Mouse (Mus musculus) liver, embryonic 12.5 days (tissue): ENCODE results near the gene H2al1c. TPM values are rescaled to one million over a fixed set of nuclear protein-coding genes. Genes with fewer than 3 reads are reported as not detected.
"Not testable (repeated sequence)": the region's sequence is repeated elsewhere in the genome, so short reads cannot be mapped to it uniquely, and the experiment has no call there.

Source experiments
- ATAC-seq: fragments of 200-750 bp; cut with Nextera tagmentation; 2 replicates; pipeline ENCODE4 v1.8.0; 2017; ENCODE audit warnings: moderate number of reproducible peaks, mild to moderate bottlenecking, moderate library complexity
- H3K27ac ChIP-seq: fragments of 300-500 bp; sonication (generic); 2 replicates; pipeline ENCODE4 v1.5.1; 2016; ENCODE audit warnings: mild to moderate bottlenecking
- H3K27me3 ChIP-seq: fragments of 300-500 bp; sonication (generic); replicated peaks from 2 replicates; pipeline ENCODE4 v1.6.1; 2016; ENCODE audit warnings: mild to moderate bottlenecking, moderate library complexity
- H3K36me3 ChIP-seq: fragments of 300-500 bp; sonication (generic); 2 replicates; pipeline ENCODE4 v1.6.1; 2016; ENCODE audit warnings: mild to moderate bottlenecking, moderate library complexity
- H3K4me1 ChIP-seq: fragments of 300-500 bp; sonication (generic); 2 replicates; pipeline ENCODE4 v1.6.1; 2016
- H3K4me2 ChIP-seq: fragments of 300-500 bp; sonication (generic); 2 replicates; pipeline ENCODE4 v1.6.1; 2016; ENCODE audit warnings: mild to moderate bottlenecking, moderate library complexity
- H3K4me3 ChIP-seq: fragments of 300-500 bp; sonication (generic); 2 replicates; pipeline ENCODE4 v1.5.1; 2016; ENCODE audit warnings: mild to moderate bottlenecking, moderate library complexity
- H3K9ac ChIP-seq: fragments of 300-500 bp; sonication (generic); 2 replicates; pipeline ENCODE4 v1.6.1; 2016; ENCODE audit warnings: mild to moderate bottlenecking, moderate library complexity
- H3K9me3 ChIP-seq: fragments of 300-500 bp; sonication (generic); replicated peaks from 2 replicates; pipeline ENCODE4 v1.6.1; 2016; ENCODE audit warnings: mild to moderate bottlenecking, moderate library complexity
- WGBS: fragments of 180-500 bp; shearing (Covaris S2); methylation state at CpG from one replicate; pipeline ENCODE4 v1.1.7; 2016; ENCODE audit not compliant: insufficient replicate concordance; 5-methylcytosine and 5-hydroxymethylcytosine counted together
- polyA plus RNA-seq: library from polyadenylated mRNA; unstranded; fragments of >200 nt; fragmentation: Nextera tagmentation; extraction: Ambion mirVana; gene quantifications from 2 replicates; pipeline ENCODE4 v1.2.1, GENCODE M21; 2016

The H2al1c gene
- not detected in 2 replicates for polyA plus RNA-seq

- H3K4me2 ChIP-seq, ATAC-seq, H3K36me3 ChIP-seq, H3K27me3 ChIP-seq, H3K27ac ChIP-seq, H3K9me3 ChIP-seq, H3K4me1 ChIP-seq, H3K4me3 ChIP-seq, H3K9ac ChIP-seq: not testable (repeated sequence)
- WGBS: 69% methylated on average over 2 of the region's 6 CpGs
These were observed at the start of gene H2al1c for GRCm38 (mm10) chrX:11305355-11305754. Gene H2al1c, plus strand, starts transcription at chrX:11305655.

GRCm38 (mm10) chrX:11264918-11265317 lies 40.5 kb upstream of the H2al1c start:
- Histone ChIP-seq H3K36me3 (no peaks in the 10 kb centered on the region), H3K4me3 (no peak overlapping the region), H3K27me3 (peaks cover 6% of the 10 kb centered on the region; the same call in 1 of the 2 replicates), H3K27ac (no peak overlapping the region), H3K9ac (no peak overlapping the region), H3K4me1 (no peaks in the 10 kb centered on the region), H3K4me2 (no peak overlapping the region), H3K9me3 (no peaks in the 10 kb centered on the region)
- 64% methylated on average over 8 of the region's 8 CpGs for WGBS
- no peak for ATAC-seq

DNA sequence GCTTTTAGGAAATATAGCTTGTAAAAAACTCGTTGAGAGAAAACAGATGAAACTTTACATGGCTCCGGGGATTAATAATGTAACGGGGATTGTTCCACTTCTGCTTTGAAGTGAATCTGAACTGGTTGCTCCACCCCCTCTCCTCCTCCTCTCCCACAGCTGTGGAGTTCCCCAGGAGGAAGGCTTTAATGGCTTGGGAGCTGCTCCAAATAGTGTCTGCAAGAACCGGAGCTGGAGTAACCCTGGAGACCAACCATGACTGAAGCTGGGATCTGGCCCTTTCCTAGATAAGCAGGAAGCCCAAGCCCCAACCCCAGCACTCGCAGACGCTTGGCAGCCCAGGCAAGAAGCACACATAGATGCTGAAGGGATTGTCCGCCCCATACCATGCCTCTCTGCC lies 37.7 kb upstream of the H2al1c start:
- Histone ChIP-seq H3K9ac (no peak overlapping the region), H3K4me3 (no peak overlapping the region), H3K27ac (no peak overlapping the region), H3K4me2 (no peak overlapping the region), H3K4me1 (no peaks in the 10 kb centered on the region), H3K36me3 (no peaks in the 10 kb centered on the region), H3K9me3 (no peaks in the 10 kb centered on the region), H3K27me3 (0 out of 2 replicates have a peak, but pooled peaks cover 6% of the 10 kb centered on the region)
- 48% methylated on average over 7 of the region's 7 CpGs for WGBS
- ATAC-seq: no peak

GRCm38 (mm10) chrX:11269074-11269473 lies 36.4 kb upstream of the H2al1c start:
- ATAC-seq: no peak
- H3K9ac ChIP-seq: no peak overlapping the region
- WGBS: 79% methylated on average over 3 of the region's 3 CpGs
- H3K4me3 ChIP-seq: no peak overlapping the region
- H3K27me3 ChIP-seq: 0 out of 2 replicates have a peak, but pooled peaks cover 6% of the 10 kb centered on the region
- no peak overlapping the region for H3K4me2 ChIP-seq
- H3K27ac ChIP-seq: no peak overlapping the region
- no peaks in the 10 kb centered on the region for H3K9me3 ChIP-seq
- H3K36me3 ChIP-seq: no peaks in the 10 kb centered on the region
- no peaks in the 10 kb centered on the region for H3K4me1 ChIP-seq

DNA sequence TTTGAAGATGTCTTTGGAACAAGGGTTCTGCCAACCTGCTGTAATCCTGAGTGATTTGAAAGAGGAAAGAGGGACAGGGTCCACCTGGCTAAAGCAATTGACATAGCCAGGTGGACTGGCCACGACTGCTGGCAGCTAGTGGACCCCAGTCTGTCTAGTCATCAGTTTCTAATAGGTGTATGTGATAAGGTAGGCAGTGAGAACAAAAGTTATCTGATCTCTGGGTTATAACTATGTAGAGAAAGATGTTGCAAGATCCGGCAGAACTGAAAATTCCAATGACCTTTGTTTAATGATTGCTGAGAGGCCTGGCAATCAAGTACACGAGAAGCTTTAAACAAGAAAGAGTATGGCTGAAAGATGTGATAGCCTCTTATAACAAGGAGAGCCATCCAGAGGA lies 32.3 kb upstream of the H2al1c start:
- H3K9me3 ChIP-seq: no peaks in the 10 kb centered on the region
- H3K27me3 ChIP-seq: no peaks in the 10 kb centered on the region
- ATAC-seq: no peak
- no peak overlapping the region for H3K4me2 ChIP-seq
- no peak overlapping the region for H3K4me3 ChIP-seq
- no peaks in the 10 kb centered on the region for H3K36me3 ChIP-seq
- no peaks in the 10 kb centered on the region for H3K4me1 ChIP-seq
- WGBS: 50% methylated on average over 3 of the region's 3 CpGs
- no peak overlapping the region for H3K9ac ChIP-seq
- no peak overlapping the region for H3K27ac ChIP-seq

- Histone ChIP-seq H3K27ac (no peak overlapping the region), H3K36me3 (no peaks in the 10 kb centered on the region), H3K27me3 (no peaks in the 10 kb centered on the region), H3K4me2 (no peak overlapping the region), H3K4me1 (no peaks in the 10 kb centered on the region), H3K9me3 (no peaks in the 10 kb centered on the region), H3K9ac (no peak overlapping the region), H3K4me3 (no peak overlapping the region)
- WGBS: 66% methylated on average over 6 of the region's 6 CpGs
- ATAC-seq: no peak
These were observed 28.4 kb upstream of the H2al1c start for GRCm38 (mm10) chrX:11277083-11277482.

DNA sequence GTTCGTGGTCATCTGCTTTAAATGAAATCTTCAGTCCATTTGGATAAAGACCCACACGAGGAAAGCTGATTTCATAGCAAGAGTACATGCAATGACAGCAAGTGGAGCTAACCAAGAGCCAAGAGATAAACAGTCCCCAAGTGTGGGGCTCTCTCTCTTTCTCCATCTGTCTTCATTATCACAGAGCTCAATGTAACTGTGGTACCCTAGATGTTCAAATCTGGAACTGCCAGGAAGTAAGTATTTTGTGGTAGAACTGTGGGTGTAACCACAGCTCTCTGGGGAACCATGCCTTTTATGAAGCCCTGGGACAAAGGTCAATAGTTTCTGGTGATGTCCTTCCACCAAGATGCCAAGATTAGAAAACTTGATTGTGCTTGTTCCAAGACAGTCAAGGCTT lies 24.7 kb upstream of the H2al1c start:
- Histone ChIP-seq H3K4me3 (no peak overlapping the region), H3K36me3 (no peaks in the 10 kb centered on the region), H3K9me3 (no peaks in the 10 kb centered on the region), H3K27ac (no peak overlapping the region), H3K9ac (no peak overlapping the region), H3K4me1 (no peaks in the 10 kb centered on the region), H3K4me2 (no peak overlapping the region), H3K27me3 (no peaks in the 10 kb centered on the region)
- 36% methylated on average over 2 of the region's 2 CpGs for WGBS
- no peak for ATAC-seq

- ATAC-seq: no peak
- 0 out of 2 replicates have a peak, but pooled peaks cover 8% of the 10 kb centered on the region for H3K27me3 ChIP-seq
- no peak overlapping the region for H3K9ac ChIP-seq
- 58% methylated on average over 14 of the region's 14 CpGs for WGBS
- H3K36me3 ChIP-seq: no peaks in the 10 kb centered on the region
- no peak overlapping the region for H3K27ac ChIP-seq
- H3K4me1 ChIP-seq: no peaks in the 10 kb centered on the region
- H3K9me3 ChIP-seq: no peaks in the 10 kb centered on the region
- no peak overlapping the region for H3K4me3 ChIP-seq
- no peak overlapping the region for H3K4me2 ChIP-seq
These were observed 17.1 kb upstream of the H2al1c start for GRCm38 (mm10) chrX:11288306-11288882.

DNA sequence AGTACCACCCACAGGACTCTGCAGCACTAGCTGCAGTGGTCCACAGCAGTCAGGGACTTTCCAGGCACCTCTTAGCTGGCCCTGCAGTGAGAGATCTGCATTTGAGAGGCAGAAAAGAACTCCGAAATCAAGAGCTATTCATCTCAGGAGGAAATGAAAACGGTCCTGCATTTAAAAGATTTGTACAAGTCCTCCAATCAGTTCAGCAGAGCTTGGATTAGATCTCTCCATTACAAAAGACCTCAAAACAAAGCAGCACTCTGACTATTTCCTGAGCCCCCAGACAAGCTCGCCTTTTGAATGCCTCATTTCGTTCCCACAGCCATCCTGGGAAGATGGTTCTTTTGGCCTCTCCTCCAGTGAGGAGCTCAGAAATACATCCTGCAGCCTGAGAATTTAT lies 16.2 kb upstream of the H2al1c start:
- Histone ChIP-seq H3K9ac (no peak overlapping the region), H3K4me3 (no peak overlapping the region), H3K27me3 (0 out of 2 replicates have a peak, but pooled peaks cover 8% of the 10 kb centered on the region), H3K4me1 (no peaks in the 10 kb centered on the region), H3K9me3 (no peaks in the 10 kb centered on the region), H3K4me2 (no peak overlapping the region), H3K36me3 (no peaks in the 10 kb centered on the region), H3K27ac (no peak overlapping the region)
- 57% methylated on average over 4 of the region's 4 CpGs for WGBS
- no peak for ATAC-seq

DNA sequence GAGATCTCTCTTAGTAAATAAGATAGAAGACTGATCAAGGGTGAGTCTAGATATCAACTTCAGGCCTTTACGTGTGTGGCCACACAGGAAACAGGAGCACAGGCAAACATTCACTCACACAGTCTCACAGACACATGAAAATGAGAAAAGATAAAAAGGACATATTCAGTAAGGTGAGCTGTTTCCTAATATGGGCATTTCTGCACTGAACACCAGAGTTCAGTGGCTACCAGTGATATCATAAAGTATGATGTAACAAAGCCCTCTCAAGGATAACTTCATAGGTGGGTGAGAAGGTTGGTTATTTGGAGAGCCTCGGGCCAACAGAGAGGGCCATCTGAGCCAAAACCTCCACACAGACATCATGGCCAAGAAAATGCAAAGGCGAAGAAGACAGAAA lies 6.5 kb upstream of the H2al1c start, which contains the start of gene H2al1a:
TSS of gene H2al1a (plus strand) at position 301 of the 400 bp plus-strand sequence.
- ATAC-seq, H3K9ac ChIP-seq, H3K27me3 ChIP-seq, H3K27ac ChIP-seq, H3K36me3 ChIP-seq, H3K9me3 ChIP-seq, H3K4me1 ChIP-seq, H3K4me2 ChIP-seq, H3K4me3 ChIP-seq: not testable (repeated sequence)
- WGBS: no CpG with 5 or more reads among the region's 3 CpGs

DNA sequence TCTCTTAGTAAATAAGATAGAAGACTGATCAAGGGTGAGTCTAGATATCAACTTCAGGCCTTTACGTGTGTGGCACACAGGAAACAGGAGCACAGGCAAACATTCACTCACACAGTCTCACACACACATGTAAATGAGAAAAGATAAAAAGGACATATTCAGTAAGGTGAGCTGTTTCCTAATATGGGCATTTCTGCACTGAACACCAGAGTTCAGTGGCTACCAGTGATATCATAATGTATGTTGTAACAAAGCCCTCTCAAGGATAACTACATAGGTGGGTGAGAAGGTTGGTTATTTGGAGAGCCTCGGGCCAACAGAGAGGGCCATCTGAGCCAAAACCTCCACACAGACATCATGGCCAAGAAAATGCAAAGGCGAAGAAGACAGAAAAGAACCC lies 3.3 kb upstream of the H2al1c start, which contains the start of gene H2al1b:
TSS of gene H2al1b (plus strand) at position 301 of the 400 bp plus-strand sequence.
- H3K27ac ChIP-seq, H3K4me3 ChIP-seq, H3K9ac ChIP-seq, H3K4me1 ChIP-seq, ATAC-seq, H3K9me3 ChIP-seq, H3K4me2 ChIP-seq, H3K36me3 ChIP-seq, H3K27me3 ChIP-seq: not testable (repeated sequence)
- WGBS: 94% methylated on average over 1 of the region's 3 CpGs

- not testable (repeated sequence) for H3K27ac ChIP-seq, H3K4me2 ChIP-seq, H3K4me3 ChIP-seq, H3K9ac ChIP-seq, H3K36me3 ChIP-seq, H3K27me3 ChIP-seq, ATAC-seq, H3K4me1 ChIP-seq, H3K9me3 ChIP-seq
- WGBS: no CpG with 5 or more reads among the region's 6 CpGs
These were observed 3.1 kb downstream of the H2al1c start, which contains the start of gene H2al1d for GRCm38 (mm10) chrX:11308524-11308923. Gene H2al1d, plus strand, starts transcription at chrX:11308824.

DNA sequence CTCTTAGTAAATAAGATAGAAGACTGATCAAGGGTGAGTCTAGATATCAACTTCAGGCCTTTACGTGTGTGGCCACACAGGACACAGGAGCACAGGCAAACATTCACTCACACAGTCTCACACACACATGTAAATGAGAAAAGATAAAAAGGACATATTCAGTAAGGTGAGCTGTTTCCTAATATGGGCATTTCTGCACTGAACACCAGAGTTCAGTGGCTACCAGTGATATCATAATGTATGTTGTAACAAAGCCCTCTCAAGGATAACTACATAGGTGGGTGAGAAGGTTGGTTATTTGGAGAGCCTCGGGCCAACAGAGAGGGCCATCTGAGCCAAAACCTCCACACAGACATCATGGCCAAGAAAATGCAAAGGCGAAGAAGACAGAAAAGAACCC lies 6.2 kb downstream of the H2al1c start, which contains the start of gene H2al1e:
TSS of gene H2al1e (plus strand) at position 301 of the 400 bp plus-strand sequence.
- ATAC-seq, H3K27ac ChIP-seq: not testable (repeated sequence)
- no CpG with 5 or more reads among the region's 3 CpGs for WGBS

More for the DNA sequence above, 6.2 kb downstream of the H2al1c start, which contains the start of gene H2al1e:
- not testable (repeated sequence) for H3K4me2 ChIP-seq, H3K36me3 ChIP-seq, H3K27me3 ChIP-seq, H3K9ac ChIP-seq, H3K4me1 ChIP-seq, H3K9me3 ChIP-seq, H3K4me3 ChIP-seq
